Mouse (Mus musculus): ENCODE data around the gene Chn2.

- TF ChIP-seq GATA1 (IDR thresholded peaks at IDR 0.05; ENCODE audit: low read length) (no peak), TAL1 (IDR thresholded peaks at IDR 0.05; ENCODE audit: low read length) (no peak)
Measured at GRCm38 (mm10) chr6:54124519-54124918, 85.2 kb downstream of the Chn2 start.

All from erythroblast, embryonic 14.5 days (primary cell).